Mouse (Mus musculus) small intestine, adult 2 months (tissue): ENCODE measurements around the gene Coasy. TPM values are rescaled to one million over a fixed set of nuclear protein-coding genes. Genes with fewer than 3 reads are reported as not detected.

ENCODE experiments used
- H3K27ac ChIP-seq: fragments of 200-500 bp; 2 replicates; pipeline ENCODE4 v1.5.1; 2012; ENCODE audit warnings: low read depth, low read length, control low read depth, inconsistent platforms; ENCODE audit not compliant: insufficient read depth
- H3K27me3 ChIP-seq: fragments of 200-500 bp; 2 replicates; pipeline ENCODE4 v1.6.1; 2012; ENCODE audit warnings: mild to moderate bottlenecking, moderate library complexity, low read length, inconsistent platforms; ENCODE audit not compliant: control insufficient read depth, insufficient read depth
- H3K36me3 ChIP-seq: fragments of 200-500 bp; 2 replicates; pipeline ENCODE4 v1.6.1; 2012; ENCODE audit warnings: mild to moderate bottlenecking, low read length, control low read depth, inconsistent platforms; ENCODE audit not compliant: control insufficient read depth, insufficient read depth
- H3K4me1 ChIP-seq: fragments of 200-500 bp; 2 replicates; pipeline ENCODE4 v1.6.1; 2012; ENCODE audit warnings: low read length, inconsistent platforms, mixed read lengths; ENCODE audit not compliant: control insufficient read depth, insufficient read depth, insufficient read length
- H3K4me3 ChIP-seq: fragments of 200-500 bp; 2 replicates; pipeline ENCODE4 v1.5.1; 2012; ENCODE audit warnings: low read depth, mild to moderate bottlenecking, control low read depth, inconsistent platforms, low read length, moderate library complexity
- CTCF ChIP-seq: fragments of 200-500 bp; IDR thresholded peaks from 2 replicates; pipeline ENCODE4 v1.5.1; 2012; ENCODE audit warnings: low read depth, mild to moderate bottlenecking, control low read depth, inconsistent platforms, low read length, moderate library complexity, mixed read lengths; ENCODE audit not compliant: insufficient replicate concordance, insufficient read length; ENCODE audit errors: extremely low read depth
- POLR2A ChIP-seq: fragments of 200-500 bp; IDR thresholded peaks from 2 replicates; pipeline ENCODE4 v1.6.1; 2012; ENCODE audit warnings: low read depth, mild to moderate bottlenecking, control low read depth, inconsistent platforms, low read length, moderate library complexity
- WGBS: fragments of 180-500 bp; shearing (Covaris S2); methylation state at CpG from one replicate; pipeline ENCODE4 v1.1.7; 2018; 5-methylcytosine and 5-hydroxymethylcytosine counted together
- polyA plus RNA-seq: library from polyadenylated mRNA; depleted of rRNA; stranded (reverse); fragments of >200 nt; gene quantifications from 2 replicates; pipeline ENCODE4 v1.2.3, GENCODE M21; 2012

Coasy gene
- polyA plus RNA-seq, 1 experiment, result 38.9 TPM

DNA sequence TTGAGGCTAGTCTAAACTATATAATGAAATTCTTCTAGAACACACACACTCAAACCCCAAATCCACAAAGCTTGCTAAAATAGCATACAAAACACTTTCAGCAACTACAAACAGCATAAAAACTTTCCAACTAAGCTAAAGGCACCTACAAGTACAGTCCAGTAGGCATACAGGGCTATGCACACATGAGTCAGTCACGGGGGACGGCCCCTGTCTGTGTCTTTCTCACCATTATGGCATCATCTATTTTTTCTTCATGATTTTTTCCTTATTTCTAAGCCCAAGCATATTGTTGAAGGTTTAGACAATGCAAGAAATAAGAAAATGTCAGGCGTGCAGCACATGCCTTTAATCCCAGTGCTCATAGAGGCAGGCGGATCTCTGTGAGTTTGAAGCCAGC lies 28.8 kb downstream of the Coasy start:
- H3K27ac ChIP-seq, result peak overlapping the region; percentile 73; the same call in 1 of the 2 replicates
- H3K27me3 ChIP-seq, result no peaks in the 10 kb centered on the region
- H3K4me1 ChIP-seq, result peaks cover 6% of the 10 kb centered on the region; the same call in 1 of the 2 replicates
- H3K4me3 ChIP-seq, result no peak overlapping the region
- TF ChIP-seq CTCF, result no peak
- TF ChIP-seq POLR2A, result no peak
- 0 out of 2 replicates have a peak, but pooled peaks cover 7% of the 10 kb centered on the region for H3K36me3 ChIP-seq
- 86% methylated on average over 4 of the region's 4 CpGs for WGBS

GRCm38 (mm10) chr11:101112186-101112585 lies 29.8 kb downstream of the Coasy start:
- H3K27ac ChIP-seq, result no peak overlapping the region
- WGBS, result 94% methylated on average over 3 of the region's 3 CpGs
- peaks cover 11% of the 10 kb centered on the region for H3K36me3 ChIP-seq
- no peaks in the 10 kb centered on the region for H3K27me3 ChIP-seq
- H3K4me1 ChIP-seq, result peaks cover 7% of the 10 kb centered on the region
- TF ChIP-seq POLR2A (no peak), CTCF (no peak)
- no peak overlapping the region for H3K4me3 ChIP-seq

- Histone ChIP-seq H3K4me1 (peaks cover 12% of the 10 kb centered on the region), H3K27ac (peak overlapping the region; percentile 5; the same call in 1 of the 2 replicates), H3K27me3 (no peaks in the 10 kb centered on the region), H3K36me3 (peaks cover 8% of the 10 kb centered on the region), H3K4me3 (no peak overlapping the region)
- 14% methylated on average over 2 of the region's 2 CpGs for WGBS
- no peak for TF ChIP-seq CTCF
- TF ChIP-seq POLR2A, result no peak
Measured at GRCm38 (mm10) chr11:101115564-101115963, 33.2 kb downstream of the Coasy start.

DNA sequence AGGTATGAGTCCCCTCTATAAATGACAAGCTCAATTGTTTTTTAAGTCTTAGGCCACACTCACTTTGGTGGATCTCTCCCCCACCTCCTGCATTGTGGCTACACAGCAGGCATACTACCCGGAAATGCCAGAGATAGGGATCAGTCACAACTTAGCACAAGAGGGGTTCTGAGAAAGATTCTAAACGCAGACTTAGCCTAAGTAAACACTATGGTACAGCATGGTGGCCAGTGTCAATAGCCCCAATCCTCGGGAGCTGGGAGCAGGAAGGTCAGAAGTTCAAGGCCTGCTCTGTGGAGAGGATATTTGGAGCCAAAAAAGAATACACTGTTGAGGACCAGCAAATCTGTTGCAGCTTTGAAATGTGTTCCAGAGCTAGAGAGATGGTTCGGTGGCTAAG lies 35.7 kb downstream of the Coasy start:
- Histone ChIP-seq H3K27ac (no peak overlapping the region), H3K36me3 (peaks cover 4% of the 10 kb centered on the region), H3K4me3 (peak overlapping the region; percentile 21), H3K4me1 (peaks cover 13% of the 10 kb centered on the region), H3K27me3 (no peaks in the 10 kb centered on the region)
- TF ChIP-seq CTCF (no peak), POLR2A (no peak)
- WGBS, result 12% methylated on average over 4 of the region's 4 CpGs

- Histone ChIP-seq H3K4me3 (peak overlapping the region; percentile 88), H3K36me3 (peaks cover 6% of the 10 kb centered on the region), H3K4me1 (peaks cover 13% of the 10 kb centered on the region), H3K27ac (peak overlapping the region; percentile 47), H3K27me3 (no peaks in the 10 kb centered on the region)
- under 1% methylated on average over 39 of the region's 39 CpGs for WGBS
- no peak for TF ChIP-seq POLR2A
- no peak for TF ChIP-seq CTCF
Measured at GRCm38 (mm10) chr11:101119131-101119760, 36.9 kb downstream of the Coasy start.

DNA sequence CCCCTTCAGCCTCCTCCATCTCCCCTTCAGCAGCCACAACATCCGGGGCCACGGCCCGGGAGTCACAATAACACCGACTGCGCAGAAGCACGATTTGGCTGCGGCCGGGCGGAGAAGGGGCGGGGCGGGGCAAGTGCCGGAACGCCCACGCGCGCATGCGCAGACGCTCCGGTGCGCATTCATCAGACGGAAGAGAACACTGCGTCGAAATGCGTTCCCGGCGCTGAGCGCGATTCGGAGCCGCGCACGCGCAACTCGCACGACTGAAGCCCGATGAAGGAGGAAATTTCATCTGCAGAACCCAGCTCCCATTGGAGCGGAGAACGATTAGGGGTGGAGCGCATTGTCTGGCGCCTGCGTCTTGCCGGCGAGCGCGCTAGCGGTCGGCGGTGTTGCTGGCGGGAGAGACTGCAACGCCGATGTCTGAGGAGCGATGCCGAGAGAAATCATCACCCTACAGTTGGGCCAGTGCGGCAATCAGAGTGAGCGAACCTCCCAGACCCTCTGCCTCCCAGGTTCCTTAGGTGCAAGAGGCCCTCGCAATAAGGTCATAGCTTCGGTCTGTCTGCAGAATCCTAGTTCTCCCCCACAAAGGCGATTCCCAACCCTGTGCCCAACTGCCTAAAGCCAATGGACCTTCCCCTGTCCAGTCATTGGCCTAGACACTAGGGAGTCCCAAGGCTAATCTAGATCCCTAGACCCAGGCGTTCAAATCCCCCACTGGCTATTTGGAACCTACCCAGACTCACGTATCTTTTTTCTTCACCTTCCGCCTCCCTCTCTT lies 37.6 kb downstream of the Coasy start, which contains the start of the genes Retreg3 and Tubg1:
TSS of gene Retreg3 (minus strand) at position 133 of the 784 bp plus-strand sequence.
TSS of gene Tubg1 (plus strand) at position 178 of the 784 bp plus-strand sequence.
- Histone ChIP-seq H3K27me3 (no peaks in the 10 kb centered on the region), H3K4me3 (peak within 1 kb of the TSS; percentile 88), H3K4me1 (peaks cover 13% of the 10 kb centered on the region), H3K27ac (peak within 1 kb of the TSS; percentile 47), H3K36me3 (peaks cover 6% of the 10 kb centered on the region)
- under 1% methylated on average over 61 of the region's 61 CpGs for WGBS
- TF ChIP-seq CTCF (no peak), POLR2A (peak; percentile 76; the same call in 1 of the 2 replicates)
